Comparison of ENCODE assay signal across 22 mouse cellular contexts in the genomic region with DNA sequence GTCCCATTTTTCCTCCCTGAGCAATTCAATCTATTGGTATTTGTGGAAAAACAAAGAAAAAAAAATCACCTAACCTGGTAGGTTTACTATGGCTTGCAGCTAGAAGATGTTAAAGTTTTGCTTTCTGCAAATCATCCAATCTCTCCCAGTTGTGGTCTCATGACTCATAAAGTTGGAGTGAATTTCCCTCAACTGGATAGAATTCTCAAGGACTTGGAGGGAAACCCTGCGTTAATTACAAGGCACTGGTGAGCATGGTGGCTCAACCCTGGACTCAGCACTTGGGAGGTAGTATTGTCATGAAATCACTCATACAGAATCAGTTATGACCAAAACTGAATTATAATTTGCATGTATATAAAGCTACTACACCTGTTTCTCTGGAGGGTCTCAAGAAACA.
"Had no signal": no experiment of that assay in that cellular context is flagged by ENCODE, and none has a peak within 500 bp of the region (broad histone marks: within the 10 kb centered on the region; RNA-seq: fewer than 3 reads in every experiment).

No protein-coding gene starts in this region.

- H3K27ac ChIP-seq: heart, adult 2 months; hindbrain, embryonic 13.5 days; hindbrain, embryonic 15.5 days; intestine, embryonic 15.5 days; layer of hippocampus, adult 2 months; left cerebral cortex, adult 2 months; limb, embryonic 10.5 days; limb, embryonic 12.5 days; liver, embryonic 13.5 days; liver, embryonic 15.5 days had no signal

- DNase-seq: gastrocnemius, postnatal 25 days; heart, adult 2 months; heart, postnatal 10 days; kidney, adult 18-20 months; kidney, adult 8-10 months; kidney, postnatal 10 days; kidney, postnatal 25 days; kidney, postnatal 4 days; liver; liver, embryonic 13.5 days had no signal

- H3K27me3 ChIP-seq: heart, embryonic 12.5 days; hindbrain, embryonic 13.5 days; hindbrain, embryonic 15.5 days; intestine, embryonic 15.5 days; limb, embryonic 12.5 days; liver, embryonic 13.5 days; liver, embryonic 15.5 days had no signal

- ATAC-seq: inflammation-experienced regulatory T-cells, adult 6 months; intestine, embryonic 15.5 days; intestine, postnatal 0 days had no signal

- H3K4me3 ChIP-seq: heart, adult 2 months; heart, embryonic 12.5 days; hindbrain, embryonic 13.5 days; hindbrain, embryonic 15.5 days; intestine, embryonic 15.5 days; layer of hippocampus, adult 2 months; left cerebral cortex, adult 2 months; limb, embryonic 10.5 days; limb, embryonic 12.5 days; liver, embryonic 13.5 days; liver, embryonic 15.5 days had no signal

- H3K36me3 ChIP-seq: heart, embryonic 12.5 days; hindbrain, embryonic 13.5 days; hindbrain, embryonic 15.5 days; intestine, embryonic 15.5 days; limb, embryonic 10.5 days; limb, embryonic 12.5 days; liver, embryonic 13.5 days; liver, embryonic 15.5 days had no signal

- H3K9ac ChIP-seq: heart, embryonic 12.5 days; hindbrain, embryonic 13.5 days; hindbrain, embryonic 15.5 days; intestine, embryonic 15.5 days; limb, embryonic 12.5 days; liver, embryonic 13.5 days; liver, embryonic 15.5 days had no signal

- H3K4me1 ChIP-seq: heart, embryonic 12.5 days; hindbrain, embryonic 15.5 days; intestine, embryonic 15.5 days had no signal

- H3K9me3 ChIP-seq: heart, embryonic 12.5 days; hindbrain, embryonic 13.5 days; hindbrain, embryonic 15.5 days; intestine, embryonic 15.5 days; limb, embryonic 10.5 days; limb, embryonic 12.5 days; liver, embryonic 13.5 days; liver, embryonic 15.5 days had no signal

- H3K4me2 ChIP-seq: heart, embryonic 12.5 days; hindbrain, embryonic 13.5 days; hindbrain, embryonic 15.5 days; intestine, embryonic 15.5 days; limb, embryonic 12.5 days; liver, embryonic 11.5 days; liver, embryonic 13.5 days; liver, embryonic 15.5 days had no signal
